Mouse (Mus musculus): ENCODE data around the gene Sh3bp4.

Gene Sh3bp4

GRCm38 (mm10) chr1:89127163-89127562 is 56.9 kb downstream of the Sh3bp4 start:
- DNase-seq (ENCODE audit: low spot score in 2 of 2): no peak

- DNase-seq (ENCODE audit: low spot score in 2 of 2): no peak
Measured at GRCm38 (mm10) chr1:89130429-89130828, 60.2 kb downstream of the Sh3bp4 start.

GRCm38 (mm10) chr1:89131018-89131540 is 60.9 kb downstream of the Sh3bp4 start:
- DNase-seq (ENCODE audit: low spot score in 2 of 2): no peak

GRCm38 (mm10) chr1:89131707-89132106 is 61.5 kb downstream of the Sh3bp4 start:
- DNase-seq (ENCODE audit: low spot score in 2 of 2): no peak

GRCm38 (mm10) chr1:89133266-89133665 is 63.1 kb downstream of the Sh3bp4 start:
- DNase-seq (ENCODE audit: low spot score in 2 of 2): no peak

GRCm38 (mm10) chr1:89133717-89134116 is 63.5 kb downstream of the Sh3bp4 start:
- no peak for DNase-seq (ENCODE audit: low spot score in 2 of 2)

- DNase-seq (ENCODE audit: low spot score in 2 of 2): no peak
Measured at GRCm38 (mm10) chr1:89136089-89136811, 66.0 kb downstream of the Sh3bp4 start.

- DNase-seq (ENCODE audit: low spot score in 2 of 2): no peak
Measured at GRCm38 (mm10) chr1:89137086-89137816, 67.0 kb downstream of the Sh3bp4 start.

- no peak for DNase-seq (ENCODE audit: low spot score in 2 of 2)
Measured at GRCm38 (mm10) chr1:89138316-89138715, 68.1 kb downstream of the Sh3bp4 start.

- no peak for DNase-seq (ENCODE audit: low spot score in 2 of 2)
Measured at GRCm38 (mm10) chr1:89140113-89140512, 69.9 kb downstream of the Sh3bp4 start.

GRCm38 (mm10) chr1:89151071-89151470 is 80.9 kb downstream of the Sh3bp4 start:
- DNase-seq (ENCODE audit: low spot score in 2 of 2): no peak

GRCm38 (mm10) chr1:89152576-89152975 is 82.4 kb downstream of the Sh3bp4 start:
- no peak for DNase-seq (ENCODE audit: low spot score in 2 of 2)

- DNase-seq (ENCODE audit: low spot score in 2 of 2): no peak
Measured at GRCm38 (mm10) chr1:89153203-89153602, 83.0 kb downstream of the Sh3bp4 start.

- no peak for DNase-seq (ENCODE audit: low spot score in 2 of 2)
Measured at GRCm38 (mm10) chr1:89163483-89163882, 93.3 kb downstream of the Sh3bp4 start.

GRCm38 (mm10) chr1:89164281-89164680 is 94.1 kb downstream of the Sh3bp4 start:
- DNase-seq (ENCODE audit: low spot score in 2 of 2): no peak

GRCm38 (mm10) chr1:89164685-89165084 is 94.5 kb downstream of the Sh3bp4 start:
- DNase-seq (ENCODE audit: low spot score in 2 of 2): no peak

GRCm38 (mm10) chr1:89166814-89167249 is 96.6 kb downstream of the Sh3bp4 start:
- no peak for DNase-seq (ENCODE audit: low spot score in 2 of 2)

GRCm38 (mm10) chr1:89171275-89171767 is 101.1 kb downstream of the Sh3bp4 start:
- DNase-seq (ENCODE audit: low spot score in 2 of 2): no peak

GRCm38 (mm10) chr1:89174621-89175020 is 104.4 kb downstream of the Sh3bp4 start:
- DNase-seq (ENCODE audit: low spot score in 2 of 2): no peak

GRCm38 (mm10) chr1:89175355-89175754 is 105.1 kb downstream of the Sh3bp4 start:
- no peak for DNase-seq (ENCODE audit: low spot score in 2 of 2)

- no peak for DNase-seq (ENCODE audit: low spot score in 2 of 2)
Measured at GRCm38 (mm10) chr1:89183261-89183831, 113.1 kb downstream of the Sh3bp4 start.

GRCm38 (mm10) chr1:89184111-89184785 is 114.0 kb downstream of the Sh3bp4 start:
- no peak for DNase-seq (ENCODE audit: low spot score in 2 of 2)

Data from urinary bladder, postnatal 4 days (tissue).